Mouse (Mus musculus) urinary bladder, postnatal 36 days (tissue): ENCODE measurements around the gene 1700061G19Rik.

Experiments used
- DNase-seq, 2 experiments: peaks; one replicate each; pipeline ENCODE4 v3.0.0; 2022; ENCODE audit warnings: low spot score in 2 of 2, mixed read lengths in 1 of 2

Gene 1700061G19Rik

DNA sequence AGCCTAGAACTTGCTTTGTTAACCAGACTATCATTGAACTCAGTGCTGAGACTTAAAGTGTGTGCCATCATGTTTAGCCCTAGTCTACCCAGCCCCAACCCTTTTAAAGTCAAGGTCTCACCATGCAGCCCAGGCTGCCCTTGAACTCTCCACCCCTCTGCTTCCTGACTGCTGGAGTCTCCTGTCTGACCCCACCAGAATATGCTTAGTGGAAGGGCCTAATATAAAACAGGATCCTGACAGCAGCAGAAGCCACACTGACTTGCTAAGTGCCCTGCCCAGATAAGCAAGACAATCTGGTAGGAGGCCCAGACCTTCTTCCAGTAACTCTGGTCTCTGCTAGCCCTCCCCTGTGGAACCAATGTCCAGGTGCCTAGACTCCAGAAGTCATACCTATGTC, 53.8 kb downstream of the 1700061G19Rik start:
- no peak for DNase-seq

DNA sequence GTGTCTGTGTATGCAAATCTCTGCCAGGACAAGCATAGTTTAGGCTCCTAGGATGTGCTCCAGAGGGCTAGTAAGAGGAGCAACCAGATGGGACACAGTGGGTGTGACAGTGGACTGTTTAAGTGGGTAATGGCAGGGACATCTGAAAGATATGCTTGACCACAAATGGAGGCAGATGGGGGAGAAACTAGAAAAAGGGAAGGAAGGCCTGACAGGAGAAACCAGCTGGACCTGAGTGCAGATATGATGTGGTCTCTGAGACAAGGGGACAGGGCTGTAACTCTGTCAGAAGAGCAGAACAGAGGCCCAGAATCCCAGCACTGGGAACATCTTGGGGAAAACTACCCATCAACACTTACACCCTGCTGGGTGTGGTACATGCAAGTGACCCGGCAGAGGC, 54.3 kb downstream of the 1700061G19Rik start:
- no peak for DNase-seq

DNA sequence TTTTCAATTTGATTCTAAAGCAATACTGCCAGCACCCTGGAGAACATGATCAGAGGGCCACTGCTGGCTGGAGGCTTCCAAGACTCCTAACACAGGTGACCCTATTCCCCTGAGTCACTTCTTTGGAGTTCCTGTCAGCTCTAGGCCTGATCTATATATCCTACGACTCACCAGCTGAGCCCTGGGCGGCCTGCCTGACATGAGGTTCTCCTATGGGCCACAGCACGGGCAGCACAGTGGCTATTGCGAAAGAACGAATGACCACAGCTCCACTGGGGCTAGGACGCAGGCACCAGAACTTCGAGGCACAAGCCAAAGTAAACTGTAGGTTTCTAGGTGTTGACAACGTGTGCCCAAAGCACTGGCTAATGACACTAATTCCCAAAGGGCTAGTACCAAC, 54.7 kb downstream of the 1700061G19Rik start:
- DNase-seq = peak in 1 of 2 experiments; percentile 21

GRCm38 (mm10) chr17:56933395-56933794, 58.1 kb downstream of the 1700061G19Rik start:
- no peak for DNase-seq

- no peak for DNase-seq
These were observed 59.5 kb downstream of the 1700061G19Rik start for GRCm38 (mm10) chr17:56934545-56935330.

DNA sequence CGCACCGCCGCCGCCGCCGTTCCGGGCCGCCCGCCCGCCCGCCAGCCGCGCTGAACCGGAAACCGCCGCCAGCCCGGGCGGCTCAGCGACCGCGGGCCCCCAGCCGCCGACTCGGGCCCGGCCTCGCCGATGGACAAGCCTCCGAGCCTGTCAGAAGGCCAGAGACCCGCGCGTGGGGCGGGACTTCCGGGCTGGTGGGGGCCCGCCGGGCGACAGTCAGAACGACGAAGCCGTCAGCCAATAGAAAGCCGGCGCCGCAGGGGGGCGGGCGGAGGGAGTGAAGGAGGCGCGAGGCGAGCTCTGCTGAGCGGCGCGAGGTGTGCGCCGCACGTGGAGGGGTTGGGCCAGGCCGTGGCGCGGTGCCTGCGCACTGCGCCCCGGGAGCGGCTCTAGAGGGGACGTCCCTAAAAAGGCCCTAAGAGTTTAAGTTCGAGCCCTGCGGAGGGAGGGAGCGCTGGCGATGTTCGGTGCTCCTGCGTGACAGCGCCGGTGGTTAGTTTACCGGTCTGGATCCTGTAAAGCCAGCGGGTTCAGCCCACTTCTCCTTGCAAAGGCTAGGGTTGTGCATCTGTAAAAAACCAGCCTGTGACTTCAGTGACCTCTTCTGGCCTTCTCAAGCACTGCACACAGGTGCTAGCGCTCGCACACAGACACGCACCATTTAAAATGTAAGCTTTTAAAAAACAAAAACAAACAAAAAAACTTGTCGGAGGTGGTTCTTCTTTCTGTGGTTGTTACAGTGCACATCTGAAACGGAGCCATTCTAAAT, 60.3 kb downstream of the 1700061G19Rik start, which contains the start of gene Mllt1:
TSS of gene Mllt1 (minus strand) at position 53 of the 769 bp plus-strand sequence.
- DNase-seq = peak; percentile 99

- DNase-seq = no peak
These were observed 61.5 kb downstream of the 1700061G19Rik start for GRCm38 (mm10) chr17:56936731-56937130.
